Mouse (Mus musculus) cerebellum, adult 9-10 months (tissue): ENCODE results near the gene Kcnab1.

Experiments
- DNase-seq: peaks from one replicate; pipeline ENCODE4 v3.0.0; 2022

Kcnab1 gene

GRCm38 (mm10) chr3:65108945-65109921 is at the start of gene Kcnab1:
Kcnab1 (plus strand) TSS chr3:65109384.
- peak; percentile 76 for DNase-seq

- no peak for DNase-seq
Measured at GRCm38 (mm10) chr3:65088295-65088694, 20.9 kb upstream of the Kcnab1 start.

DNA sequence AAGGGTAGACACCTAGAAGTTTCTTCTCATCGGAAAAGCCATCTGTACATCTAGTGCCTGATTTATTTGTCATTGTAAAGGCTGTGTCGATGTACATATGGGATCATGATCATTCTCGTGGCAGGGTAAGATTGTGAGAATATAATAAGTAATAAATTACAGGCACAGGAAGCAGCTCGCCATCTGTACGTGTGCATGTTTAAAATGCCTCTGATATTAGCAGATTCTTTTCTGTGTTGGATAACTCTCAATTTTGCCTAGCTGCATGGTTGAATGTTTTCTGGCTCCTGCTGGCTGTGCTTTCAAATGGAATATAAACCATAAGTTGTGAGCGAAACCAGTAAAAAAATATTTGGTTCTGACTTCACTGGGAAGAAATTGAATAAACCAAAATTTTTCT is 5.1 kb upstream of the Kcnab1 start:
- DNase-seq: no peak

- no peak for DNase-seq
Measured at GRCm38 (mm10) chr3:65110190-65110589, 1.0 kb downstream of the Kcnab1 start.

DNA sequence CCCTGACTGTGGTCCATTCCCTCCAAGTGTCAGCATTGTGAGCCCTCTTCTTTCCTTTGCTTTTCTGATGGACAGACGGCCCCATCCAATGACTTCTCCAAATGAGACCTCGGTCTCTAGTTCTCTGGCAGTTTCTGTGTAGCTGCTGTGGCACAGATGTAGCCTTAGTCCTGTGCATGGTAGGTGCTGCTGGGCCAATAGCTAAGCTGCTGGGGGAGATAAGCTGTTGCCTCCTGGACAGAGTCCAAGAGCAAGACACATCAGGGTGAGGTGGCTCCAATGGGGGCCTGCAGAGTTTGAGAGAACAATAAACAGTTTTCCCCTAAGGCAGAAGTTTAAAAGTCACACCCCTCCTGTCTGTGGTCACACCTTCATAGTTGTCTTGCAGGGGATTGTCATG is 2.0 kb downstream of the Kcnab1 start:
- DNase-seq: no peak

- DNase-seq: no peak
Measured at GRCm38 (mm10) chr3:65115164-65115563, 6.0 kb downstream of the Kcnab1 start.

DNA sequence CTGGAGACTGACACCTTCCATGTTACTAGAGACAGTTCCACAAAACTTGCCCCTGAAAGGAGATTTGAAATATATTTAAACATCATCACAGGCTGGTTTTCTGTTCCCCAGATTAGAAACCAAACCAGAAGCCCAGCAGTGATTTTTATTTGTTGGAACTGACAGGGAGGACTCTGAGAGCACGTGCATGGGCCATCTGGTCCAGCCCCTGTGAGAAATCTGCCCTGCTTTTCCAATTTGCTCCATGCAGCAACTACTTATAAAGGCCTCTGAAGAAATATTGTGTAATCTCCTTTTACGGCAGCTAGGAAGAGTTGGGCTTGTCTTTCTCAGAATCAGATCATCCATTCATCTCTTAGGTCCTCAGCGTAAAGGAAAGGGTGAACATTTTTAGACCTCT is 7.8 kb downstream of the Kcnab1 start:
- peak; percentile 65 for DNase-seq

DNA sequence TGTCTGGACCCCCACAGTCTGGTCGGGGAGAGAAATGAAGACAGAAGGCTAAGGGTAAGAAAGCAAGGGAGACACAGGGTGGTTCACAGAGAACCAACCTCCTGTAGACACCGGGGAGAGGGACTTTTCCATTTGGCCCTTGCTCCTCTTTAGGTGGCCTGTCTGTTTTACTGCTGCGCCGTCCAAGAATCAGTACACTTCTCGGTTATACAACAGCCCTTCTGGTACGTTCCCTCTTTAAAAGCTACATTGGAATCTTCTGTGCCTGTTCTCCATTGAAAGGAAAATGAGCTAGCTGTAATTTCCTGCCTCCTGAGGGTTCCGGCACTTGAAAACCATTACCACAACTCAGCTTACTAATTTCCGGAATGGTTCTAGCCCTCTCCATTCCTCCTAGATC is 8.2 kb downstream of the Kcnab1 start:
- DNase-seq: no peak

DNA sequence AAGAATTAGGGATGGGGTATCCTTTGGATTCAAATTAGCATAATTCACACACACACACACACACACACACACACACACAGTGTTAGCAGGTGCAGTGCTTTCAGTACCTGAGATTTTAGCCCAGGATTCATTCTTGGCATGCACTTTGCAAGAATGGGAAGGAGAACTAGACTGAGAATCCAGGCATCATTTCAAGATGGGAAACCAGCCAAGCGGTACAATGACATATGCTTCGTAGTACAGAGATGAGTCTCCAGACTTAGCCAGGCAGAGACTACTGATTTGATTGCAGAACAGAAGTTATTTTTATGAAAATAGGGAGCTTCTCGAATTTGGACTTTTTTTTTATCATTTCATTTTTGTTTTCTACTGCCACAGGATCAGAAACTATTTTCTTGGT is 15.8 kb downstream of the Kcnab1 start:
- DNase-seq: peak; percentile 96

GRCm38 (mm10) chr3:65129625-65130024 is 20.4 kb downstream of the Kcnab1 start:
- DNase-seq: no peak

DNA sequence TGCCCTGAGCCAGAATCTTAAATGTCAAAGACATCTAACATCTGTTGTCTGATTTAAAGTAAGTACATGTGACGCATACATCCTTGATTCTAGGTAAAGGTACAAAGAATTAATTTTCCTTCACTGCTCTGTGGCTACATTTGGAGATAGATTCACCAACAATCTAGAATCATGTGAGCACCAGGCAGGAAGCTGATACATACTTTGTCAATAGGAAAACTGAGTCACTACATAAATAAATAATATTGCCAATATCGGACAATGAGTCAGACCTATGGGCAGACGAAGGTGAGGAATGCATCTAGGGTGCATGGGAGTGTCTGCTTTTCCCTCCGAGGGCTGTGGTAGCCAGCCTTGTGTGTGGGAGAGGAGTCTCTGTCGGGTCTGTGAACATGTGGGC is 25.7 kb downstream of the Kcnab1 start:
- DNase-seq: no peak

GRCm38 (mm10) chr3:65136897-65137296 is 27.7 kb downstream of the Kcnab1 start:
- no peak for DNase-seq

DNA sequence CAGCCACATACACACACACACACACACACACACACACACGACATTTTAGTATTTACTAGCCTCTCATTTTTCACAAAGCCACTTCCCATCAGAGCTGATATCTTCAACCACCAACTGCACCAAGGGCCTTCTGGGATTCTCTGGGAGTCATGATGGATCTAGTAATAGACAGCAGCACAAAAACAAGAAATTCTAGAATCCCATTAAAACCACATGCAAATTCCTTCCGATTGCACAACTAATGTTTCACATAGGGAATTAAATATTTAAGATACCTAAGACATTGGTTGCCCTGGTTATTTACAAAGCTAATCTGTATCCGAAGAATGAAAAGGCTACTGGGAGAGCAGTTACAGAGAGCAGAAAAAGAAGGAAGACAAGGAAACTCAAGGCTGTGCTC is 29.6 kb downstream of the Kcnab1 start:
- DNase-seq: no peak

DNA sequence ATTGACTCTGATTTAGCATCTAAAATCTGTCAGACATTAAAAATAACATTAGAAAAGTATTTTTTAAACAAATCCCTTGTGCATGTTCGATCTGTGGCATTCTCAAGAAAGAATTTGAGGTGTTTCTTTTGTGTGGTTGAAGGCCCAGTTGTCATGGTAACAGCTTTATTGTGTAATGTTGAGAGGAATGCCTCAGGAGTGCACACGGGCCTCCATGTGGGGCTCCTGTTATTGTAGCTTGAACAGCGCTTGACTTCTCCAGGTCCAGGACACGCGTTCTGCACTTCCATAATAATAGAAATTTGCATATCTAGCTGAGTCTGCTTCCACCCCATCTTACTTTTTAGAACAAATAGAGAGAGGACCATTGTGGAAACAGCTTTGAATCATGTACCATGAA is 36.0 kb downstream of the Kcnab1 start:
- no peak for DNase-seq

DNA sequence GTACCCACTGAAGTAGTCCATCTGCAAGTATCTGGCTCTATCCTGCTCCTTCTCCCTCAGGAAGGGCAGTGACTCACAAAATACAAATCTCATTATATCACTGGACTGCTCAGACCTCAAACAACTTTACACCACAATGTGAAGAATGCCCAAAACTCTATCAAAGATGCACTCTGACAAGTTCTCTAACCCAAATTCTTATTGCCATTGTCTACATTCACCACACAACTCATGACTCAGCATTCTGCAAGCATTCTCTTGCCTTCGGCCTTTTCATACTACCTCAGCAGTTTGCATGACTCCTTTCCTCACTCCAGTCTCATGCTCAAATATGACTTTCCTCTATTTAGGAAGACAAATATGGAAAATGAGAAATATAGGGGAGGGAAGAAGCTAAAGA is 42.6 kb downstream of the Kcnab1 start:
- DNase-seq: no peak

- DNase-seq: no peak
Measured at GRCm38 (mm10) chr3:65172964-65173363, 63.8 kb downstream of the Kcnab1 start.

DNA sequence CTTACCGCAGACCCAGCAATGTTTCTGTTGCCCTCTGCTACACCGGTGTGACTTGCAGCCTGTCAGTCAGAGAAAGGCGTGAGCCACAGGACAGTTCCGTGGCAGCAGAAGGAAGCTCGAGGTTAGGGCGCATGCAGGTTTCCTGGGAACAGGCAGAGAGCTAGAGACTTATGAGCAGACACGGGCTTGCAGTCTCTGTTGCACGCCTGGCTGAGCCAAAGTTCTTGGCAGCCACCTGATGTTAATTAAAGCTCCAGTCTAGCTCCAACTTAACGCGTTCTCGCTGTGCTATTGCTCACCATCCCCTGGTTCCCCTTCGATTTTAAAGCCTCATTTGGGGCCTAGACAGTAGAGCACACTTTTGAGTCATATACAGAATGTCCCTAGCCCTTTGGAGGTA is 65.4 kb downstream of the Kcnab1 start:
- peak; percentile 57 for DNase-seq

DNA sequence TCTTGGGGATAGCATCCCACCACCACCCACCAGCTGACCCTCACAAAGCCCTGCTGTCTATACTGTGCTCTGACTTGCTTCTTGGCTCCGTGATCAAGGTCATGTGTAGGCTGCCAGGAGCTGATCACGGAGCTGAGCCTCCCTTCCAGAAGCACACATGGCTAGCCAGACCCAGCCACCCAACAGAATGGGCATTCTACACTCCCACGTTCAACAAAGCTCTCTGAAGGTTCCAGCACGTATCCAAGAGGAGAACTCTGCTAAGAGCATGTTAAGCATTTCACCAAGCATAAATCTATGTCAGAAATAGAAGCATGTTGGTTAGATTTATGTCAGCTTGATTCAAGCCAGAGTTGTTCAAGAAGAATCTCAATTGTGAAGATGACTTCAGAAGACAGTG is 66.6 kb downstream of the Kcnab1 start:
- DNase-seq: no peak

- no peak for DNase-seq
Measured at GRCm38 (mm10) chr3:65176846-65177245, 67.7 kb downstream of the Kcnab1 start.

GRCm38 (mm10) chr3:65187833-65188698 is 78.9 kb downstream of the Kcnab1 start:
- DNase-seq: no peak

DNA sequence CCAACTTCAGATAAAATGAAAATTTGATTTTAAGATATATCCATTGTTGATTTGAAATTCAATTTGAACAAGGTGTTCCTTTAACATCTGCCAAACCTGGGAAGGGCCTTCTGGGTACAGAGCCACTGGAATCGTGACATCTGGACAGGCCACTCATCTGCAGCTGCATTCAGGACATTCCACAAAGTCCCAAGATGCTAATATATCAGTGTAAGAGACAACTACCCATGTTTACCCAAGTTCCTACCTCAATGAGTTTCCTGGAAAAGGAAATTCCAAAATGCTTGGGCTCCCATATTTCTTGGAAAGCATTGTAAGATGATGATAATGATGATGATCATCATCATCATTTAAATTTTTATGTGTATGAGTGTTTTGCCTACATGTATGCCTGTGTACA is 91.4 kb downstream of the Kcnab1 start:
- no peak for DNase-seq

DNA sequence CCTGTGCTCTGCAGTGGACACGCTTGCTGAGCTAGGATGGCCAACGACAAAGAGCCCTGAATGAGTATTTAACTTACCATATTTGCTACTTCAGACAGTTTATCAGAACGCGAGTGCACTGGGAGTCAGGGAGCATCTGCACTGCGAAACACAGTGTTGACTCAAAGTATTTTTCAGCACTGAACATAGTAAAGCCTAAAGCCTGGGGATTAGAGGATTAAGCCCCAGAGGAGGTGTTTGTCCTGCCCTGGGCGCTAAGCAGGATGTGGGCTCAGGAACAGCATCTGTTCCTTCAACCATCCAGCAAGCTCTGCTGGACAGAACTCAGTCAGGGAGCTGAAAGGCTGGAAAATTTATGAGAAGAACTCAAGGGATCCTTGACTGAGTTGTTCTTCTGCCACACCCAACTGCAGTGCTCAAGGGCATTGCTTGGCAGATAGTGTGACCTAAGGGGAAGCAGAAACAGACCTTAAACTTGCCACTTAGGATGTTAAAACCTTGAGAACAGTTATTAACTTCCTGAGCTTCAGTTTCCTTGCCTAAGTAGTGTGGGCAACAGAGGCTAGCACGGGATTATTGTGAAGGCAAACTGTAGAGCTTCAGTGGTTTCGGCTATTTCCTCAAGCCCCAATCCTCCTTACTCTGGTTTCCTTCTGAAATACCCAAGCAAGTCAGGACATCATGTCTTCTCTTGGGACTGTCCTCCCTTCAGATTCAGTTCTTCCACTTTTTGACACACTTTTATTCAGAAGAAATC is 94.4 kb downstream of the Kcnab1 start:
- DNase-seq: no peak
